Mouse (Mus musculus) hematopoietic stem cell, adult 5-6 weeks (primary cell): ENCODE data around the gene Kdm2a. TPM values are rescaled to one million over a fixed set of nuclear protein-coding genes. Genes with fewer than 3 reads are reported as not detected.
A peak's percentile ranks its signal among the peaks of the same experiment; 100 is the strongest.

Experiments used
- ATAC-seq, 2 experiments: fragments of 125-278 bp in 1 of 2; replicated peaks in 1 of 2; 2 replicates each; pipeline ENCODE4 v1.8.0; 2016 to 2017; ENCODE audit warnings: inconsistent platforms in 2 of 2, mild to moderate bottlenecking in 2 of 2, moderate number of reproducible peaks in 2 of 2, low read depth in 1 of 2, moderate TSS enrichment in 1 of 2; ENCODE audit not compliant: low FRiP score in 2 of 2, poor library complexity in 2 of 2, severe bottlenecking in 2 of 2, insufficient read depth in 1 of 2, low TSS enrichment in 1 of 2
- total RNA-seq: library from RNA; stranded (forward); fragments of 172-1452, 232-1000 nt; gene quantifications from 2 replicates; pipeline ENCODE4 v1.2.3, GENCODE M21; 2017

Kdm2a gene
- total RNA-seq, 1 experiment from 2014 or later, result 95.0 TPM

DNA sequence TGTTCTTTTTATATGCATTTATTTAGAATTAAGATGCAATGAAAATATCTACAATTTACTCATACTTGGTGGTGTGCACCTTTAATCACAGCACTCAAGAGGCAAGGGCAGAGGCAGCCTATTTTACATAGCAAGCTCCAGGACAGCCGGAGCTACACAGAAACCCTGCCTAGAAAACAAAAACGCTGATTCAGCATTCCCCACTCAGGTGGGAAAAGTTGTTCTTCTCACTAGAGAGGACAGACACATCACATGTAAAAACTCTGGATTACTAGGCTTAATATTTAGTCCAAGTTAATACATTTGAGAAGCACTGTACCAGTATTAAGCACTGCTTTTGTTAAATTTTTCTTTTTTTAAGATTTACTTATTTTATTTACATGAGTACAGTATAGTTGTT, 48.6 kb downstream of the Kdm2a start:
- ATAC-seq, result no peak

GRCm38 (mm10) chr19:4346479-4346878, 51.6 kb downstream of the Kdm2a start:
- ATAC-seq, result no peak

- peak; percentile 54 to 65 for ATAC-seq
These were observed 59.9 kb downstream of the Kdm2a start for GRCm38 (mm10) chr19:4338162-4338561.

DNA sequence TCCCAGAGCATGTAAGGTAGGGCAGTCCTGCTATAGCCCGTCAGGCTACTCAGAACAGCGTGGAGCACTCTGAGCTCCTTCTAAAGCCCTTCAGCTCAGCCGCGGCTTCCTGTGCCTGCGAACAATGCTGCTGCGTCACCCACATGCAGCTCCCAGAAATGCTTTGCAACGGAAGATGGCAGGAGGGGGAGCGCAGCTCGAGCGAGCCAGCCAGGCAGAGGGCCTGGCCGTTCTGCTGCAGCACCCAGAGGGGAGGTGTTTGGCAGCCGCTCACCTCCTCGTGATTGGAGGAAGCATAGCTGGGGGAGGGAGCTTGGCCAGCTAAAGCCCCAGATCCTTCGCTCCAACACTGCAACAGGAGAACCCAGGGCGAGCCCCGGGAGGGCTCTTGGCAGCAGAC, 64.3 kb downstream of the Kdm2a start:
- ATAC-seq, result peak; percentile 97 to 98

DNA sequence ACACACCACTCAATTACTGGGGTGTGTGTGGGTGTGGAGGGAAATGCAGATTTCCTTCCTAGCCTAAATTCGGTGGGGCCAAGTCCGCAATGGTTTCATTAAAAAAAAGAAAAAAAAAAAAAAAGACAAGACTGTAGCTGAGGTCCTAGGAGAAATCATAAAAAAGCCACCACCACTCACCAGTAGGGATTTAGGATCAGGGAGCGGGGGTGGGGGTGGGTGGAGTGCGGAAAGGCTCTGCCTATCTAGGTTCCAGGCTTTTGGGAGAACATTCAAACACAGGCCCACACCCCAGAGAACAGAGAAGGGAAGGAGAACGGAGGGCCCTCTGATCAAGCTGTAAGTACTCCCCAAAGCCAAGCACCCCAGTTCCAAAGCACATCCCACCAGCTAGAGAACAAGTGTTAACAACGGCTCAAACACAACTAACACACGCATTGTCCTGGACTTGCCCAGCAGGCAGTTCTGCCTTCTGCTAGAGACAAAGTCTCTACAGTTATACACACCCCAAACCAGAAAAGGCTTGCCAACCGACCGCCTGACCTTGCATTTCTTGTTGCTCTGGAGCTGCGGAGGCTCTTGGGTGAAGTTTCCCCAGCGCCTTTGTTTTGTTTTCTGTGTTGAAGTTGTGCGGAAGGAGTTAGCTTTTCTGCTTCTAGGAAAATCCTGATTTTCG, 64.8 kb downstream of the Kdm2a start:
- ATAC-seq, result 0 out of 4 replicates have a peak, but pooled peaks of 1 of the 2 experiments have one; percentile 2

- ATAC-seq, result peak in 1 of 2 experiments; percentile 26; a peak in 2 of 4 replicates
These were observed 65.4 kb downstream of the Kdm2a start for GRCm38 (mm10) chr19:4332653-4333052.

GRCm38 (mm10) chr19:4331273-4331672, 66.8 kb downstream of the Kdm2a start:
- no peak for ATAC-seq

- no peak for ATAC-seq
These were observed 67.5 kb downstream of the Kdm2a start for GRCm38 (mm10) chr19:4330603-4331002.

DNA sequence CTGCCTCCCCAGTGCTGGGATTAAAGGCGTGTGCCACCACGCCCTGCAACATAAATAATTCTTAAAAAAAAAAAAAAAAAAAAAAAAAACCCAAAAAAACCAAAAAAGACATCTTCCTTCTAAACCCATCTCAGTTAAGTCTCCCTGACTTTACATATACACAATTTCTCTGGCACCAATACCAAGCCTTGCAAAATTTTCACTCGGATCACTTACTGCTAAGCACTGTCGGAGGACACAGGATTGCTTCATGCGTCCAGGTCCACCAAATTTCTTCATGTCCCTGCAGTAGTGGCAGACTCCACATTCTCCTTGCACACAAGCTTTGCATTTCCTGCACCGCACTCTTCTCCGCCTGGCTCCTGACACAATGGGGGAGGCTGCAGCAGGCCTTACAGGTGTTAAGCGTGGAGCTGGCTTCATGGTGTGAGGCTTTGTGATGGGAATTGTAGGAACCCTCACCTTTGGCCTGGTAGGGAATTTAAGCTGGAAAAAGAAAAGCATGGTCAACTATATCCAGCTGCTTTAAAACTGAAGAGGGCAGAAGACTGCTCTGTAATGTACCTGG, 69.3 kb downstream of the Kdm2a start:
- no peak for ATAC-seq

DNA sequence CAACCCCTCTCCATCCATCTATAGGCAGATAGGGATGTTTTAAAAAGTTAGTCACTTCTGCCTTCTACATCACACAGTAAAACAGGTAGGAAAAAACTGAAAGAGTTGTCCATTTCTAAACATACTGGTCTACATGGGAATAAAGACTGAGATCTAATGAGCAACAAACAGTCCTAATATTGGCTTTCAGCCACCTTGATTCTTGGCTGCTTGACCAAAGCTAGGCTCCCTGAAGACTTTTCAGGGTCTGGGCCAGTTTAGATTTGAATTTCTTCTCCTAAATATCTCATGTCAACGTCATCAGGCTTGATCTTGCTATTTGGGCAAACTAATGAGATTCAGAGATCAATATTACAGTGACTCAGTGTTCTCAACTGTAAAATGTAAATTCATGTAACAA, 71.2 kb downstream of the Kdm2a start:
- ATAC-seq, result no peak

DNA sequence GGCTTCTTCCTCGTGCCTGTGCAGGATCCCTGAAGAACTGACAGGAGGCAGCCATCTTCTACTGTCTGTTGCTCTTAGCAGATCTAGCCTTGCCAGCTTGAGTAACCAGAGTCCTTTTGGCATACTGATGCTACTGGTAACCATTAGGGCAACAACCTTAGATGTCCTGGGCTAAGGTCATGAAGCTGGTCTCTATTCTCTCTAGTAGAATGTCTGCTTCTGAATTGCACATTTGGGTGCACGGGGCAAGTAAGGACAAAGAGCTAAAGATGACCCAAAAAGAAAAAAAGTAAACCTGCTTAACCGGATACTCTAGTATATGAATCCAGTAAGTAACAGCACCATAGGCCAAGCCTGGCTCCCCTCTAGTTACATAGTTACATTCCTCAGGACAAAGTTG, 72.0 kb downstream of the Kdm2a start:
- ATAC-seq, result no peak

- ATAC-seq, result 0 out of 4 replicates have a peak, but pooled peaks of 1 of the 2 experiments have one; percentile 29
These were observed 76.0 kb downstream of the Kdm2a start for GRCm38 (mm10) chr19:4322134-4322533.

- ATAC-seq, result no peak
These were observed 76.5 kb downstream of the Kdm2a start for GRCm38 (mm10) chr19:4321622-4322021.

- ATAC-seq, result no peak
These were observed 78.8 kb downstream of the Kdm2a start for GRCm38 (mm10) chr19:4319272-4319671.

GRCm38 (mm10) chr19:4317181-4317580, 80.9 kb downstream of the Kdm2a start:
- ATAC-seq, result no peak

DNA sequence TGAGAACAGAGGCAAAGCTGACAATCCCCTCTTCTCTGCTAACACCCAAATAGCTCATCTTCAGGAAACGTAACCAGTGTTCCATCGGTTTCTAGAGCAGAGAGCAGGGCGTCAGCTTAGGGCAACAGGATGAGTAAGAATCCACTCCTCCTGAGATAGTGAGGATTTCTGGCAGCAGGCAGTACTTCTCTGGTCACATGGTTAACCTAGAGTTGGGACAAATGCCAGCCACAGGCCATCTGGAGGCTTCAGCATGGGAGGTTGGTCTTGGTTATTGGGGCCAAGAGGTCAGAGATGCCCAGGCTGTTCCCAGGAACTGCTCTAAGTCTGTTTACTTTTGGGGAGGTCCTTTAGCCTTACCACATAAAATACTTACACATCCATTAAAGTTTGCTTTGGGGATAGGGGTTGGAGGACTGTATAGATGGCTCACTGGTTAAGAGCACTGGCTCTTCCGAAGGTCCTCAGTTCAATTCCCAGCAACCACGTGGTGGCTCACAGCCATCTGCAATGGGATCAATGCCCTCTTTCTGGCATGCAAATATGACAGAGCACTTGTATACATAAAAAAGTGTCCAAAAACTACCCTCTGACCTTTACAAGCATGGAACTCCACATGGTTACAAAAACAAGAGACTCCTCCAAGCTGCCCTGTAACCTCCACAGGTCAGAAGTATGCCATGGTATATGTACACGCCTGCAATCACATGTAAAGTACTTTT, 82.7 kb downstream of the Kdm2a start:
- no peak; a peak in 1 of 4 replicates for ATAC-seq

- peak; percentile 61 to 68; a peak in 3 of 4 replicates for ATAC-seq
These were observed 88.3 kb downstream of the Kdm2a start for GRCm38 (mm10) chr19:4309776-4310185.

GRCm38 (mm10) chr19:4309302-4309701, 88.8 kb downstream of the Kdm2a start:
- ATAC-seq, result no peak
